Mouse (Mus musculus): ENCODE data around the gene Ap2s1.

- no peak for TF ChIP-seq POLR2A (IDR thresholded peaks at IDR 0.05; ENCODE audit: control insufficient read depth, extremely low read depth, insufficient read depth, low read length, poor library complexity)
- no peak for TF ChIP-seq CTCF (IDR thresholded peaks at IDR 0.05; ENCODE audit: borderline replicate concordance, control insufficient read depth, extremely low read depth, insufficient read depth, low read length, poor library complexity)
Measured at GRCm38 (mm10) chr7:16781555-16781815, 43.3 kb downstream of the Ap2s1 start.
